Mouse (Mus musculus): Measurements from ENCODE around the gene Cpne7. TPM values are rescaled to one million over a fixed set of nuclear protein-coding genes. Genes with fewer than 3 reads are reported as not detected.

The Cpne7 gene
- total and polyA plus RNA-seq, 3 experiments: 3.5 to 4.5 TPM; not detected in 1

DNA sequence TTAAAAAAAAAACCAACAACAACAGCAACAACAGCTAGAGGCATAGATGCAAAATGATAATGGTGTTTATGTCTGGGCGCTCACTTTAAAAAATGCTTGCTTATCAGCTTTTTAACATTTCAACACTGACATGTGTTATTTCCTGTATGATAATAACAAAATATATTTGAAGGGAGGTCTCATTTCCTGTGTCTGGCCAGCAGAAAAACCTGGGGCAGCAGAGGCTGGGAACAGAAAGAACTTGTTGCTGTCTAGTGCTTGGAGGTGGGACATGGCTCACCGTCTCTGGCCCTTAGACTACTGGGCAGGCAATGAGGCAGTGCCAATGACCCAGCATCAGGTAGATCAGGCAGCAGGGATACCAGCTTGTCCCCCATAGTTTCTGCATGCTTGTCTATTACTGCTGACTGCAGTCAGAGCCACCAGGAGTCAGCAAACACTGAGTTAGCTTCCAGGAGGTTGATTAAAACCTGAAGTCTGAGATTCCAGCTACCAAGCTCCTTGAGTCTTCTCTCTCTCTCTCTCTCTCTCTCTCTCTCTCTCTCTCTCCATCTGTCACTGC is 3.2 kb upstream of the Cpne7 start (continued):
- no peak for TF ChIP-seq MAFK (IDR thresholded peaks at IDR 0.05; ENCODE audit: borderline replicate concordance, low read depth, low read length)
- TF ChIP-seq NRF1 (IDR thresholded peaks at IDR 0.05; ENCODE audit: insufficient read depth, low read depth, low read length, poor library complexity, severe bottlenecking): no peak

DNA sequence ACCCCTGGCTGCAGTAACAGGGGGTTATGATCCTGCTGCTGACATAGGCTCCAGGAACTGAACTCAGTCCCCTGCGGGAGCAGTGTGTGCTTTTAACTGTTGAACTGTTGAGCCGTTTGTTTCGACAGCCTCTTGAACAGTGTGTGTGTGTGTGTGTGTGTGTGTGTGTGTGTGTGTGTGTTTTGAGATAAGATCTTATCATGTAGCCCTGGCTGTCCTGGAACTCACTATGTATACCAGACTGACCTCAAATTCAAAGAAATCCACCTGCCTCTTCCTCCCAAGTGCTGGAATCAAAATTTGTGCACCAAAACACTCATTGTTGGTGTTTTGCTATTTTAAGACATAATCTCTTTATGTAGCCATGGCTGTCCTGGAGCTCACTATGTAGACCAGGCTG is 2.5 kb upstream of the Cpne7 start:
- DNase-seq (ENCODE audit: low read depth, low spot score): peak; percentile 53
- H3K27ac ChIP-seq (ENCODE audit: control insufficient read depth, low read depth, low read length): peak overlapping the region; percentile 50
- no peaks in the 10 kb centered on the region for H3K27me3 ChIP-seq (ENCODE audit: control insufficient read depth in 1 of 2, insufficient read depth in 2 of 2, low read length in 2 of 2)
- H3K9ac ChIP-seq (ENCODE audit: control insufficient read depth, low read depth, low read length, poor library complexity, severe bottlenecking): peak overlapping the region; percentile 2; the same call in 1 of the 2 replicates
- H3K4me1 ChIP-seq (ENCODE audit: control insufficient read depth in 1 of 2, insufficient read depth in 2 of 2, low read length in 2 of 2): peaks cover 24 to 40% of the 10 kb centered on the region in 2 experiments
- H3K36me3 ChIP-seq (ENCODE audit: control insufficient read depth in 1 of 2, insufficient read depth in 2 of 2, low read length in 2 of 2): peaks cover 0 to 23% of the 10 kb centered on the region in 2 experiments; a peak in 2 of 4 replicates
- no peaks in the 10 kb centered on the region for H3K9me3 ChIP-seq (replicated peaks; ENCODE audit: insufficient read depth, low read length)
- TF ChIP-seq MAFK (IDR thresholded peaks at IDR 0.05; ENCODE audit: borderline replicate concordance, low read depth, low read length) (no peak), MEF2A (IDR thresholded peaks at IDR 0.05; ENCODE audit: extremely low read depth, insufficient replicate concordance, low read depth, low read length, poor library complexity, severe bottlenecking) (no peak), JUND (IDR thresholded peaks at IDR 0.05; ENCODE audit: low read depth, low read length) (no peak), TCF12 (IDR thresholded peaks at IDR 0.05; ENCODE audit: low read depth, low read length) (peak; percentile 37; the same call in 1 of the 2 replicates), MYB (IDR thresholded peaks at IDR 0.05; ENCODE audit: low read depth, low read length) (peak; percentile 56; the same call in 1 of the 2 replicates), HCFC1 (IDR thresholded peaks at IDR 0.05; ENCODE audit: low read depth, low read length) (no peak), KAT2A (conservative IDR thresholded peaks at IDR 0.05; ENCODE audit: low read depth, low read length) (no peak), GATA1 (IDR thresholded peaks at IDR 0.05; ENCODE audit: low read depth, low read length) (peak; percentile 68), TAL1 (IDR thresholded peaks at IDR 0.05; ENCODE audit: low read length) (no peak), ETS1 (IDR thresholded peaks at IDR 0.05; ENCODE audit: low read depth, low read length) (no peak), UBTF (IDR thresholded peaks at IDR 0.05; ENCODE audit: borderline replicate concordance, insufficient read depth, low read depth, low read length) (no peak), SIN3A (IDR thresholded peaks at IDR 0.05; ENCODE audit: low read length) (no peak), ZMIZ1 (IDR thresholded peaks at IDR 0.05; ENCODE audit: low read depth, low read length) (no peak), EP300 (IDR thresholded peaks at IDR 0.05; ENCODE audit: low read depth in 1 of 2, low read length in 2 of 2) (peak; percentile 29 to 47; a peak in 2 of 4 replicates)
- H3K4me3 ChIP-seq (ENCODE audit: control insufficient read depth in 1 of 2, insufficient read depth in 1 of 2, low read depth in 2 of 2, low read length in 2 of 2): peak overlapping the region in 1 of 2 experiments; percentile 34; a peak in 2 of 4 replicates
- no peaks in the 10 kb centered on the region for H3K79me2 ChIP-seq (ENCODE audit: control insufficient read depth, insufficient read depth, low read length, poor library complexity)

DNA sequence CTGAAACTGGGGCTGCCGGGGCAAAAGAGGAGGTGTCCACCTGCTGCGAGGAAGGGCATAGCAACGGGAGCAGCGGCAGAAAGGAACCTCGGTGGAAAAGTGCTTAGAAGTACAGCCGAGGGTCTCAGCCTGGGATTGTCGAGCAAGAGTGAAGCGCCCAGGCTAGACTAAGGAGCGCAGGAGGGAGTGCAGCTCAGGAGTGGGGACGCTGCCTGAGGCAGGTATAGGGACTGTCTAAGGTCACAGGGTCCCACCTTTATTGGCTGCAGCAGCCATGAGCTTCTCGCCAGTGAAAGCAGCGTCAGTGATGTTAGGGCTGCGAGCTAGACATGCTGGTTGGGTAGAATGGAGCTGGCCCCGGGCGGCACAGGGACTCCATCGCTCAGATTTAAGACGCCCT is 570 bp downstream of the Cpne7 start:
- peak; percentile 25 for DNase-seq (ENCODE audit: low read depth, low spot score)
- peak overlapping the region; percentile 49 to 85; a peak in 3 of 4 replicates for H3K4me3 ChIP-seq (ENCODE audit: control insufficient read depth in 1 of 2, insufficient read depth in 1 of 2, low read depth in 2 of 2, low read length in 2 of 2)
- no peaks in the 10 kb centered on the region for H3K9me3 ChIP-seq (replicated peaks; ENCODE audit: insufficient read depth, low read length)
- peaks cover 0 to 23% of the 10 kb centered on the region in 2 experiments; a peak in 2 of 4 replicates for H3K36me3 ChIP-seq (ENCODE audit: control insufficient read depth in 1 of 2, insufficient read depth in 2 of 2, low read length in 2 of 2)
- TF ChIP-seq RAD21 (IDR thresholded peaks at IDR 0.05; ENCODE audit: low read depth, low read length): no peak
- no peak overlapping the region for H3K27ac ChIP-seq (ENCODE audit: control insufficient read depth, low read depth, low read length)
- no peak overlapping the region; the same call in 1 of the 2 replicates for H3K9ac ChIP-seq (ENCODE audit: control insufficient read depth, low read depth, low read length, poor library complexity, severe bottlenecking)
- no peaks in the 10 kb centered on the region for H3K27me3 ChIP-seq (ENCODE audit: control insufficient read depth in 1 of 2, insufficient read depth in 2 of 2, low read length in 2 of 2)
- peaks cover 21 to 40% of the 10 kb centered on the region in 2 experiments for H3K4me1 ChIP-seq (ENCODE audit: control insufficient read depth in 1 of 2, insufficient read depth in 2 of 2, low read length in 2 of 2)
- H3K79me2 ChIP-seq (ENCODE audit: control insufficient read depth, insufficient read depth, low read length, poor library complexity): no peaks in the 10 kb centered on the region
